Mouse (Mus musculus): ENCODE measurements around the gene Arhgef17.

The Arhgef17 gene

DNA sequence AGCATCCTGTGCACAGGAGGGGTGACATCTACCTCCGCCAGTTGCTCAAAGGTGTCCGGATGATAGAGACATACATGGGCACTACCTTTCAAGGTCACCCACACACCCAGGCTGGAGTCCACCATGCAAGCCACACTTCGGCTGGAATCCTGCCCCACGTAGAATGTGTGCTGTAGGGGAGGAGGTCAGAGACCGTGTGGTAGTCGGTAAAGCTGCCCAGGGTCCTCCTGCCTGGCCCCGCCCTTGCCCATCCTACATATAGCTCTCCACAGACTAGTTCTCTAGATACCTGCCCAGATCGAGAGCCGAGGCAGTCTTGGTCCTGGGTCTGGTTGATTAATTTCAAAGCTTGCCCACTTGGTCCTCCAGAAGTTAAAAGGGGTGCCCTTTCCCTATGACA, 55.1 kb downstream of the Arhgef17 start:
- DNase-seq (ENCODE audit: low read depth, low spot score) = no peak

DNA sequence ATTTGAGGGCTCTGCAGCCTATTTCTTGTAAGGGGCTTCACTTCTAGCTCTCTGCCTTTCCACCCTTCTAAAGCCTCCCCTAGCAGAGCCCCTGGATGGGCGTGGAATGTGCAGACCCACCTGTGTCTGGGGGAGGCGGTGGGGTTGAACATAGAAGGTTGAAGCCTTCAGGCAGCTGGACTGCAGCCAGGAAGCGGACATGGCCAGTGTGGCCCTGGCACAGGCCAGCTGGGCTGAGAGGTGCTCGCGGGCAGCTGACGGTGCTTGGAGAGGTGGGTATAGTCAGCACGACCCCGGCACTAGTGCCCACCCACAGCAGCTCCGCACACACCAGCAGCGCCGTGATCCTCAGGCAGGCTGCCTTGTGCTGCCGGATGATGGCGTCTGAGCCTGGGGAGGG, 55.6 kb downstream of the Arhgef17 start:
- no peak for DNase-seq (ENCODE audit: low read depth, low spot score)

DNA sequence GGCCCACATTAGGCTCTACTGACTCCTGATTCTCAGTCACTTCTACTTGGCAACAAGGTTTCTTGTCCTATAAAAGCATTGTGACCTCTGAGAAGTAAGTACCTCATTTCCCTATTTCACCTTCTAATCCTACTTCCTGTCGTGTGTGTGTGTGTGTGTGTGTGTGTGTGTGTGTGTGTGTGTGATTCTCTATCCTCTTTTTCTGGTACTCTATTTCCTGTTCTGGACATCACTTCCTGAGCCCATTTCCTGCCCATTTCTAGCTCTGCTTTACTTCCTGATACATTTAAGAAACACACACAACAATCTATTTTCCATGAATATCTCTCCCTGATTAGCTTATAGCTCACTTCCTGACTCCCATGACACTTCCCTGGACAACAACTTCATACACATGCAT, 56.1 kb downstream of the Arhgef17 start:
- no peak for DNase-seq (ENCODE audit: low read depth, low spot score)

DNA sequence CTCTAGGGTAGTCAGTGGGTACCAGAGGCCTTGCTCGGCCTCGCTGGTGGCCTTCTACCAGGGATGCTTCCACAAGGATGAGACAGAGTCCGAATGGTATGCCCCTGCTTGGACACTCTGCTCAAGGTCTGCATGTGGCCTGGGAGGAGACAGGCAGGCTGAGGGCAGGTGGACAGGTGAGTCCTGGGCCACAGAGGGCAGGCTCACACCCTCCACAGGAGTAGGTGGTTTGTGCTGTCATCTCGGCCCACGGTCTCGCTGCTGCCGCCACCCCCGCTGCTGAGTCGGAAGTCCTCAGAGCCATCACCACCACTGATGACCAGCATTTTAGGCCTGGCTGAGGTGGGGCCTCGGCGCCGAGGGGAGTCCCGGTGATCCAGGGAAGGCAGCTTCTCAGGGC, 58.7 kb downstream of the Arhgef17 start:
- no peak for DNase-seq (ENCODE audit: low read depth, low spot score)

DNA sequence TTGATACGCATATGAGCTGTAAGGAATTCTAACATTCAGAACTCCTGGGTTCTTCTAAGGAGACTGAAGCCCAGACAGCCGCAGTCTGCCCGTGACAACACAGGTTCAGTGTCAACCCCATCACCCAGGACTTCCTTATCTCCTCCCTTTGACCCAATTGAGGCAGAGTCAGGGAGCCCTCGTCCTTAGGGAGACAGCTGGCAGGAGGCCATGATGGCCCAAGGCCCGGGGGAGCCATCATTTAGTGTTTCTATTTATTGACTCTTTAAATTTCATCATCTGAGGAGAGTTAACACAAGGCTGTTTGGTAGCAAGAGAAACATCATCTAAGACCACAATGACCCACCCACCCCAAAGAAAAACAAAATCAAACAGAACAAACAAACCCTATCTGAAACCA, 60.0 kb downstream of the Arhgef17 start:
- no peak for DNase-seq (ENCODE audit: low read depth, low spot score)

DNA sequence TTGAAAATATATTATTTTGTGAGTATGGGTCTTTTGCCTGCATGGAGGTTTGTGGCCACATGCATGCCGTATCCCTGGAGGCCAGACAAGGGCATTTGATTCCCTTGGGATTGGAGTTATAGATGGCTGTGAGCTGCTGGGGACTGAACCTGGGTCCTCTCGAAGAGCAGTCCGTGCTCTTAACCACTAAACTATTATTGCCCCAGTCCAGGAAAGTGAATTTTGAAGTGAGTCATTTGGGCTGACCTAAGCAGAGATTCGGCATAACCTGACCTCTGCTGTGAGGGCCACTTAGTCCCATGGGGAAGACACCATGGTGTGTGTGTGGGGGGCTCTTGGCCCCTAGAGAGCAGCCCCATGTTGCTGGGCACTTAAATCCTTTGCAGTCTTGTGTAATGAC, 60.6 kb downstream of the Arhgef17 start:
- no peak for DNase-seq (ENCODE audit: low read depth, low spot score)

DNA sequence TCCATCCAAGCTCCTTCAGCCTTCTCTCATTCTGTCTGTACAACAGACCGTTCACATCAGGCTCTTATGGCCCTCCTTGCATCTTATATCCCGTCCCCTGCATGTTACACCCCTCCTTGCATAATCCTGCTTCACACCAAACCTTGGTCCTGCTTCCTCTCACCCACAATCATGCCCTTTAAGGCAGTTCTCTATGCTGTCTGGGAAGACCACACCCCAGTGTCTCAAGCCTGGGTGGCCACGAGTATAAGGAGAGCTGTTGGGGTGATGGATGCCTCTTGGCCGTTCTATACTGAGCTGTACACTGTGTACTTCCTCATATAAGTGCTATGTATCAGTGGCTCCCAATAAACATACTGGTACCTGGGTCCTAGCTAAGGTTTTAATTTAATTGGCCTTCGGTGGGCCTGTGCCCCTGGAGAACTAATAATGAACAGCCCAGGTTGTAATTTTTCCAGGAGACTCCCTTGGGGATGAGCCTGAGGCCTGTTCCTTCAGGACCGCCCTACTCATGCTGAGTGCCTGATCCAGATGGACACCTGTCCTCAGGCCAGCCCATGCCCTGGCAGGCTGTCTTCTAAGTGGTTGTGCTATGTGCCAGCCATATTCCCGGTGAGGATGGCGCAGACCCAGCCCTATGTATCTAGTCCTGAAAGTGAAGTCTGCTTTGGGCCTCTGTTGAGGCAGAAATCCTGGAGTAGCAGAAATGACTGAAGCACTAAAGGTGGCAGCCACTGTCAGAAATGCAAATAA, 61.9 kb downstream of the Arhgef17 start:
- DNase-seq (ENCODE audit: low read depth, low spot score) = no peak

DNA sequence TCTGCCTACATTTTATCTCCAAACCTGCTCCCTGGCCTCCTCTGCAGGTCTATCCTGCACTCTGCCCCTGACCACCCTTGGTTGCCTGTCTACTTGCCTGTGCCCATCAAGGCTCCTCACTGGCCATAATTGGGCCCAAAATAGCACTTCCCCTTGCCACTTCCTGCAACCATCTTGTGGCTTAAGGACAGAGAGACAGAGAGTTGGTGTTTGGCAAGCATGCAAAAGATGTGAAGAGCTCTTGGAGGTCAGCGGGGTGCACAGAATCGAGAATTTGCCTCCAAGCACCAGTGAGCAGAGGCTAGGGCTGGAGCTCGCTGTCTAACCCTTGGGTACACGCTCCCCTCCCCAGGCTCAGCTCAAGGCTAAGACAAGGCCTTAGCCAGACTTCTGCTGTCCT, 63.4 kb downstream of the Arhgef17 start:
- no peak for DNase-seq (ENCODE audit: low read depth, low spot score)

DNA sequence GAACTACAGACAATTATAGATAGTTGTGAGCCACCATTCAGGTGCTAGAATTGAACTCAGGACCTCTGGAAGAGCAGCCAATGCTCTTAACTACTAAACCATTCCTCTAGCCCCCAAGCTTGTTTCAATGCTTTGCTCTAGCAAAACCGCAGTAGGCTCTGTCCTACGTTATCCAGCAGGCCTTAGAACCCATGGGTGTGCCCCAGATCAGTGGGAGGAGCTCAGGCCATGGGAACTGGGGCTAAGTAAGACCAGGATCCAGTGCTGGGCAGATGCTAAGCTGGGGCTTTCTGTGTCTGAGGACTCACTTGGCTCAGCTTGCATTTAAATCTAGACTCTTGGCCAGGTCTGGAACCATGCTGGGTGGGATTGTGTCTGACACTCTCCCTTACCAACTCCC, 64.3 kb downstream of the Arhgef17 start:
- DNase-seq (ENCODE audit: low read depth, low spot score) = no peak

DNA sequence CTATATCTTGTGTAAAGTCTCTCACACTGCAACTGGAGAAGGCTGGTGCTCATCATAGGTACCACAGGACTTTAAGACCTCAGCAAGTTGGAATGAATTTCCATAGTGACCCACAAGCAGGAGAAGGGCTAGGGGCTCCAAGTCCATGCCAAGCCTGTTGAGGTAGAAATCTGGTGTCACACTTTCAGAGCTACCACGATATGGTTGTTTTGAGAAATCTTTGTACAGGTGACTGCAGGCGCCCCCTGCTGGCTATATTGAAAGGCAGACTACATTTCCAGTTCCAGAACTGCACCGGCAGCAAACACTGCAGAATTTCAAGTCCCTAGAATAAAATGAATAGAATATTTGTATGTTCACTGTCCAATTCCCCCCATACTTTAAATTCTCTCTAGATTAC, 65.2 kb downstream of the Arhgef17 start:
- peak; percentile 73 for DNase-seq (ENCODE audit: low read depth, low spot score)

DNA sequence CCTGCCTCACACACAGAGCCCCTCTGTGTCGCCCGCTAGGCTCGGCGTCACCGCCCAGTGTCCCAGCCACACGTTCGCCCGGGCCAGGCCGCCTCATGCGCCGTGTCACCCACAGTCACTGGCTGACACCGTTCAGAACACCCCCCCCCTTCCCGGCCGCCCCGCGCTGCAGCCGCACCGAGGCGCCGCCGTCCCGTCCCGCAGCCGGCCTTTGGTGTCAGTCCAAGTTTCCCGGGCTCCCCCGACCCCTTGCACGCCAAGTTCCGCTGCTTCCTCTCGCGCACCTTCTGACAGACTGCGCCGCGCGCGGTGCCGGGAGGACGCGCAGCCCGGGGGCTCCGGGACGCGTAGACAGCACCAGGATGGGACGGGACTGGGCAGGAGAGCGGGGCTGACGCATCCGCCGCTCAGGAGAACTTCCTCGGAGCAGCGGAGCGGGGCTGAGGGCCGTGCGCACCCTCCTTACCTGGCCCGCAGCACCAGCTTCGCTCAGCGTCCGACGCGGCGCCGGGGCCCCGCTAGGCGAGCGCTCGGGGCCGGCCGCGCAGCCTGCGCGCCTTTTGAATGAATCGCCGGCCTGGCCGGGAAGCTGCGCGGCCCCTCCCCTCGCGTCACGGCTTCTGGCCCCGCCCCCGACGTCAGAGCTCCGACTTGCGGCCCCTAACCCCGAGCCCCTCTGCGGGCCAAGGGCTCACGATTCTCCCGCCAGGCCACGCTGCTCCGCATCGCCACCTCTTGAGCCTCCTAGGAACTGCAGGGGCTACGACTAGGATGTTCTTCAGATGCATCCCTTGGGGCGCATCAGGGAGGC, 68.9 kb downstream of the Arhgef17 start, which contains the start of gene Relt:
Gene Relt, minus strand, starts transcription at position 619 of the 811 bp plus-strand sequence.
- DNase-seq (ENCODE audit: low read depth, low spot score) = peak; percentile 96

DNA sequence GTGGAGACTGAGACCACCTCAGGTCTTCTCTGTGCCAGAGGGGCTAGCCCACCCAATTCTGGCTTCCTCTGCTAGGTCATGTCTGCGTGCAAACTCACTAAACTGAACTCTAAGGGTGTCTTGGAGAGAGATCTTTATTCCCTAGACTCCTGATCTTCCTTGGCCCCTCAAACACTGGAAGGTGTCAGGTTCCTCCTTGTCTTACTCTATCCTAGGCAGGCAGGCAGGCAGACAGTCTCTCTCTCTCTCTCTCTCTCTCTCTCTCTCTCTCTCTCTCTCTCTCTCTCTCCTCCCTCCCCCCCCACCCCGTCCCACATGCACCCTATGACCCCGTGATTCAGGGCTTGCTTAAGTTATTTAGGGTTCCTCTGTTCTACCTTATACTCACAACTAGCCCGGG, 69.6 kb downstream of the Arhgef17 start:
- DNase-seq (ENCODE audit: low read depth, low spot score) = no peak

DNA sequence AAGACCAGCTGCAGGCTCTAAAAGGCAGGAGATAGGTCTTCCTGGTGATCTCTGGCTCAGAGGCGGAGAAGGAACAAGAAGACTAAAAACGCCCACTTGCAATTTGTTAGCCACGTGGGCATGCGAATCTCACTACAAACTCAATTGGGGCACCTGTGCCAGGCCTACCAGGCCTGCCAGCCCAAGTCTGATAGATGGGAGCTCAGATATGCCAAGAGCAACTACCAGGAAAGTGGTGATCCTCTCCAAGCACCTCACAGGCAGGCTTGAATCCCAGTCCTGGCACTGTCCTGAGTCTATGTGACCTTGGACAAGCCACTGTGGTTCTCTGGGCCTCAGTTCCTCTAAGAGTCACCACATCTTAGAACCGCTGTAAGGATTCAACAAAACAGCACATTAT, 70.7 kb downstream of the Arhgef17 start:
- no peak for DNase-seq (ENCODE audit: low read depth, low spot score)

DNA sequence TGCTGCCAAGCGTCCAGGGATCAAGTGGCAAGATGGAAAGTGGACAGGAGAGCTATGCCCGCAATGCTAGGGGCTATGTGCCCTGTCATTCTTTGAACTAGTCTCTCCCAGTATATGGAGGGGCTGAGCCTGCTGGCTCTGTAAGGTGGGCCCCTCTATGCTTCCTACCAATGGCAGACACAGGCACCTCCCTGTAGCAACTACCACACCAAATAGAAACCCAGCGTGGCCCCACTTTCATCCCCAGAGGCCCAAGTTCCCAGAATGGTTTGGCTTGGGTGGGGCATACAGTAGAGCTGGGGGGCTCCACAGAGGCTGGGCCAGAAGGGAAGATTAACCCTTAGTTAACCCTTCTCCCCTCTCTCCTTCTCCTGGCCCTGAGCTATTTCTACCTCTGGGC, 71.5 kb downstream of the Arhgef17 start:
- DNase-seq (ENCODE audit: low read depth, low spot score) = no peak

DNA sequence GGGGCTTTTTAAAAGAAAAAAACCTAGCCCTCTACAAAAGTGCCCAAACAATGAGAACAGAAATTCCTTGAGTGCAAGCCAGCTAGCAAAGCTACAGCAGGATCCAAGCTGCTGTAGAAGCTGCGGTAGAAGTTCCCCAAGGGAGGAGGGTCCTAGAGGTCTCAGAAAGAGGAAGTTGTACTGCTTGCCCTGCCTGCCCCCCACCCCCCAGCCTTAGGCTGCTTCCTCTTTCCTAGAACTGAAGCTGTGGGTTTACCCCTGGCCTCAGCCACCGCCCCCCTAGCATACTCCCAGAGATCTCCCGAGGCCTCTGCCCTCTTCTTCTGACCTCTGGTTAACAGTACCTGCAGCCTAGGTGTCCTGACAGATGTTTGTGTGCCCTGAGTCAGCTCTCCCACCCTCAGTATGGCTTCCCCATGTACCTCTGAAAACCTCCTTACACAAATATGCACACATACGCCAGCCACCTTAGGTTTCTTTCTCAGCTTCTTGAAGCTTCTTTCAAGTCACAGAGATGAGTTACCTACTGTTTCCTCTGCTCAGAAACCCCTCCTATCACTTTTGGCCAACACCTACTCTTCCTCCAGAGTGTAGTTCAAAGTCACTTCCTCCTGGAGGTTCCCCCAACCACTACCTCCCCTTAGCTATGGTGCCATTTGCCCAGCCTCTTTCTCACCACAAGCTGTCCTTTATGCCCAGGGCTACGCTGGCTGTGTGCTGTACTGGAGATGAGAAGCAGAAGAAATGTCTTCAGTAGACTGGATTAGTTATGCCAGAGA, 75.9 kb downstream of the Arhgef17 start:
- no peak for DNase-seq (ENCODE audit: low read depth, low spot score)

DNA sequence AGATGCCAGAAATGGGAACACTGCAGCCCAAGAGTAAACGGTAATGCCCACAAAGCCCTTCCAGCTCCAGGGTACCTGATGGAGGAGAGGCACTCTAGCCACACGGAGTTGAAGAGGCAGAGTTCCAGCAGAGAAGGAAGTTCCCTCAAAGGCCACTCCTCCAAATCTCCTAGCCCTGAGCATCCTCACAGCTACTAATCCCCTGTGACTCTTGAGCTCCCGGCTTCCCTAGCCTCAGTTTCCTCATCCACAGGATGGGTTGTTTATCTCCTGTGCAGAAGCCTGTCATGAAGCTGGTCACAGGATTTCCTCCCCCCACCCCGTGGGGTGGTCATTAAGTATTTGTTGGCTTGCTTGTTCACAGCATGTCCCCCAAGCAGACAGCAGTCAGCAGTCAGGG, 76.6 kb downstream of the Arhgef17 start:
- DNase-seq (ENCODE audit: low read depth, low spot score) = no peak

DNA sequence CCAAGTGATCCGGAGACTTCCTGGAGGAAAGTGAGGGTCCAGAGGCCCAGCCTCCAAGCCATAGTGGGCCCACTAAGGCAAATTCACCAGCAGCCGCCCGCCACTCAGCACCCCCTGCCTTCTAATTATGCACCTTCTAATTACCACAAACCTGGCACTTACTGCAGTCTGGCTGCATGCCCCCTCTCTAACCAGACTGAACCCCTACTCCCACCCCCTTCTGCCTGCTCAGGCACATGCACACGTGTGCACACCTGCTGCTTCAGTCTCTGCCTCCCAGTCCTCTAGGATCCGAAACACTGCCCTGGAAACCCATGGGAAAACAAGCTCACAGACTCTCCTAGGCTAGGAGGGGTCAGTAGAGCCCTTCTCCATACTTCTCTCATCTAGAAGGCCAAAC, 77.0 kb downstream of the Arhgef17 start:
- DNase-seq (ENCODE audit: low read depth, low spot score) = no peak

DNA sequence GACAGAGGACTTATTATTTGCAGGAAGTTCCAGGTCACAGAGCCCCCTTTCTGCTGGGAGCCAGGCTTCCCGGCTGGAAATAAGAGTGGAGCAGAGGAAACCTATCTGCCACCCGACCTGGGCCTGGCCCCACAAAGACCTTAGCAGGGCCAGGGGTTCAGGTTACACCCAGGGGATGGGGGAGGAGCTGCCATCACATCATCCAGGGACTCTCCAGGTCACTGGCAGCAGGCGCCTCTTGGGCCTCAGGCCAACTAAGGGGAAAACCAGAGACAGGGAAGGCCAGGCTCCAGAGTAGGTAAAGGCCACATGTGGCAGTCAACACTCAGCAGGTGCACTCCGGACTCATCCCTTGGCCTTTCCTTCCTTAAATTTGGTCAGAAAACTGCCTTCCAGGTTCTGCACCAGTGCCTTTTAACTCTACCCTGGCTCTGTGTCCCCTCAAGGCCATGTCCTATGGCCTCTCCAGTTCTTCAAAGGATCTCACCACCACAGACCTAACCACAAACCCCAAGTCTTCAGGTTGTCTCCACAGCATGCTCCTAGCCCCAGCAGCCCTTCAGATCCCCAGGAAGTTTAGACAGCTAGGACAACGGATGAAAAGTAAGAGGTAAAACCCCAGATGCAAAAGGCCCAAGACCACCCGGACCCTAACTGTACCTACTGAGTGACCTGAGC, 77.6 kb downstream of the Arhgef17 start:
- DNase-seq (ENCODE audit: low read depth, low spot score) = peak; percentile 24

DNA sequence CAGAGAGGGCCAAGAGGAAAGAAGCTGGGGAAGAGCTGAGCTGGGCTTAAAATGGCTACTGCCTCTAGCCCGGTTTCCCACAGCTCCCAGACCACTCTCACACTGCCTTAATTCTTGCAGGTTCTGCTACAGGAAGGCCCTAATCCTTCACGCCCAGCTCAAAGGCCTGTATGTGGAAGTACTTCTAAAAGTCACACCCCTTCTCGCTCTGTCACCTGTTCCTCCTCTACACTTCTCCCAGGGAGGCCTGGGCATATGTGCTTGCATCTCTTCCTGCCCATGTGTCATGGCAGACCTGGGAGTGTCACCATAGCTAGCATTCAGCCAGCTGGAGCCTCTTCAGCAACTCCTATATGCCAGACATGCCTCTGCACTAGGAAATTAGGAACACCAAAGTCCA, 78.5 kb downstream of the Arhgef17 start:
- no peak for DNase-seq (ENCODE audit: low read depth, low spot score)

DNA sequence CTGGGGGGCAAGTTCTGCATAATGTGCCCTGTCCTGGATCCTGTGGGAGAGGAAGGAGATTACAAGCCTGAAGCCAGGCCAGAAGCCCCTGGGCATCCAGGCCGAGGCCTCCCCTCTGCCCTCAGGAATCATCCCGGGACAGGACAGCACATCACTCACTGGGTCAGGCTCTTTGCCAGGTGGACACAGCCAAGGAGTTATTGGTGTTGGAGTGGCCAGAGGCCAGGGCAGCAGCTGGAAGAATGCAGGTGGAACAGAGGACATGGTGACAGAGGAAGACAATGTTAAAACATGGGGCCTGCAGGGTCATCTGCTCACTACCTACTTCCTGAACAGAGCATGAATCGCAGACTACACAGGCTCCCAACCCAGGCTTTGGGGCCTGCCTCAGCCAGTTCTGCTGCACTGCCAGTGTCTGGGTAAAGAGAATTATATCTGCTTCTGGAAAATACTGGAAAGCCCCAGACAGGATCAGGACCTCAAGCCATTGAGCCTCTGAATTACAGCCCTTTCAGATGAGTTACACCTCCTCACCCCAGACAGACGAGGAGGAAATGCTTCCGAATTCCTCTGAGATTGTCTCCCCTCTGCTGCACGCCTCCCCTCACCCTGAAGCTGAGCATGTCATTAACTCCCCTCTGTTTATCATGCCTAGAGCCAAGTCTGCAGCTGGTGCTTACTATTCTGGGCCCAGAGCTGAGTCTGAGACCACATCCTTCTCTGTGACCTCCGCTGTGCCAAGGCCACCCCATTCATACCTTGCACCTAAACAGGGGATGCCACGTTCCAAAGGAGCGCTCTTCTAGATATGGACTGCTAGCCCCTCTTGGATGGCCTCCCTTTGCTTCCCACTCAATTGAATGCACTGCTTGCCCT, 80.2 kb downstream of the Arhgef17 start:
- no peak for DNase-seq (ENCODE audit: low read depth, low spot score)

DNA sequence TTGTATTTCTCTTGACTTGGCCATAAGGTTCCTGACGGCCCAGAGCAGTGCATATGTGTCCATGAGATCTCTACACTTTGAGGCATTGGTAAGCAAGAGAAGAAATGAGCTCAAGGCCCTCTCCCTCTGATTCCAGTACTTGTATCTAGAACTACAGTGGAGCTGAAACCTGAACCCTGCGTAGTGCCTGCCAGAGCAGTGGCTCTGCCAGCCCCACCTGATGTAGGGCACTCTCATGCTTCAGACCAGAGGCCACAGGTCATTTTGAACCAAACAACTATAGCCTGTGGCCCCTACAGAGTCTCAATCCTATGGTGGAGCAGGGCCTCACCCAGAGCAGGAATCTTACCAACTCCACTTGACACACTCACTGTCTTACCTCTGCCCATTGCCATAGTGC, 82.4 kb downstream of the Arhgef17 start:
- no peak for DNase-seq (ENCODE audit: low read depth, low spot score)
